Comparison of ENCODE assay signal across 35 mouse cellular contexts in the genomic region with DNA sequence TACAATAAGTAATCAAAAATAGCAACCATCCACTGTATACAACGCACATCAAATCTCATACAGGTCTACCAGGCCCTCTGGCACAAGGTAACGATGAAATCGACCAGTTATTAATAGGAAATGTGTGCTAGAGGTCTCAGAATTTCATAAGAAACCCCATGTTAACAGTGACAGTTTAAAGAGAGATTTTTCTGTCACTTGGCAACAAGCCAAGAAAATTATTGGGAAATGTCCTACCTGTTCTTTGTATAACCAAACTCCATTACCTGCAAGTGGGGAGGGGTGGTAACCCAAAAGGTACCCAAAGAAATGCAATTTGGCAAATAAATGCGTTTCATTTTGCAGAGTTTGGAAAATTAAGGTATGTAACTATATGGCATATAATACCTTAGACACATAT.
"Had no signal": no experiment of that assay in that cellular context is flagged by ENCODE, and none has a peak within 500 bp of the region (broad histone marks: within the 10 kb centered on the region; RNA-seq: fewer than 3 reads in every experiment).

No protein-coding gene starts in this region.

- H3K9ac ChIP-seq: heart, embryonic 12.5 days; heart, embryonic 13.5 days; heart, embryonic 15.5 days; hindbrain, embryonic 12.5 days; hindbrain, embryonic 13.5 days; hindbrain, embryonic 14.5 days; hindbrain, embryonic 15.5 days; intestine, embryonic 15.5 days; kidney, embryonic 15.5 days had no signal

- H3K4me2 ChIP-seq: heart, embryonic 11.5 days; heart, embryonic 12.5 days; heart, embryonic 13.5 days; heart, embryonic 15.5 days; hindbrain, embryonic 12.5 days; hindbrain, embryonic 13.5 days; hindbrain, embryonic 14.5 days; hindbrain, embryonic 15.5 days; intestine, embryonic 15.5 days; kidney, embryonic 15.5 days had no signal

- H3K9me3 ChIP-seq: heart, embryonic 10.5 days; heart, embryonic 12.5 days; heart, embryonic 13.5 days; heart, embryonic 15.5 days; hindbrain, embryonic 10.5 days; hindbrain, embryonic 12.5 days; hindbrain, embryonic 13.5 days; hindbrain, embryonic 15.5 days; intestine, embryonic 15.5 days; kidney, embryonic 15.5 days had no signal

- H3K4me3 ChIP-seq: heart, embryonic 10.5 days; heart, embryonic 12.5 days; heart, embryonic 13.5 days; heart, embryonic 15.5 days; hindbrain, embryonic 10.5 days; hindbrain, embryonic 12.5 days; hindbrain, embryonic 13.5 days; hindbrain, embryonic 15.5 days; intestine, embryonic 15.5 days; kidney, embryonic 15.5 days; layer of hippocampus, adult 2 months had no signal

- H3K27ac ChIP-seq: heart, embryonic 10.5 days; heart, embryonic 13.5 days; heart, embryonic 15.5 days; hindbrain, embryonic 10.5 days; hindbrain, embryonic 12.5 days; hindbrain, embryonic 13.5 days; hindbrain, embryonic 14.5 days; hindbrain, embryonic 15.5 days; hindbrain, postnatal 0 days; intestine, embryonic 15.5 days; kidney, embryonic 15.5 days; kidney, postnatal 0 days; layer of hippocampus, adult 2 months had no signal

- H3K4me1 ChIP-seq: heart, embryonic 12.5 days had no signal

- ATAC-seq: hindbrain, embryonic 16.5 days; hindbrain, postnatal 0 days; inflammation-experienced regulatory T-cells, adult 6 months; intestine, embryonic 15.5 days; intestine, embryonic 16.5 days; intestine, postnatal 0 days had no signal

- H3K36me3 ChIP-seq: heart, embryonic 10.5 days; heart, embryonic 12.5 days; heart, embryonic 13.5 days; heart, embryonic 15.5 days; hindbrain, embryonic 10.5 days; hindbrain, embryonic 12.5 days; hindbrain, embryonic 13.5 days; hindbrain, embryonic 15.5 days; intestine, embryonic 15.5 days; kidney, embryonic 15.5 days had no signal

- DNase-seq: heart, postnatal 10 days; heart, postnatal 14 days; heart, postnatal 36 days; heart, postnatal 4 days; kidney, adult 11 months; kidney, adult 18-20 months; kidney, adult 2 months; kidney, adult 8-10 months; kidney, adult 9 months; kidney, postnatal 10 days; kidney, postnatal 14 days; kidney, postnatal 25 days; kidney, postnatal 36 days; kidney, postnatal 4 days; layer of hippocampus, adult 9-11 months; layer of hippocampus, postnatal 36 days had no signal
